Mouse (Mus musculus): ENCODE results near the gene Ltb4r1. TPM values are rescaled to one million over a fixed set of nuclear protein-coding genes. Genes with fewer than 3 reads are reported as not detected.

Gene Ltb4r1
- polyA plus RNA-seq (2015; fragmentation: Nextera tagmentation; extraction: Ambion mirVana), result 0.58 and 1.1 TPM in 2 replicates

DNA sequence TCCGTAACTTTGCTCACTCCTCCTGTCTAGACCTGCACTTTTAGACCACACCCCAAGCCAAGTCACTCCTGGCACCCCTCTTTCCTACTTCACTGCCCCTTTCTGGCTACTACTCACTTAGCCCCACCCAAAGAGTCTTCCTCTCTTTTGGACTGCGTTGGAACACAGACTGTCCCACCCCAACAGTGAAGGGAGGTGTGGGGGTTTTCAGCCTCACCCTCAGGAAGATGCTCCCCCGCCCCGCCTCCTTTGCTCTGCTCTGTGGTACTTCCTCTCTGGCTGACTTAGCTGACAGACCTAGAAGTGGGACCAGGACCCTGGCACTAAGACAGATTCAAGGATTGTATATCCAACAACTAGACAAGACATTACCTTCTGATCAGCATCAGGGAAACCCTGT is at the start of gene Ltb4r1:
Gene Ltb4r1 (plus strand): TSS at position 267 of the 400 bp plus-strand sequence.
- WGBS, result 64% methylated on average over 4 of the region's 4 CpGs
- Histone ChIP-seq H3K4me2 (no peak within 1 kb of the TSS), H3K27me3 (peaks cover 89% of the 10 kb centered on the region), H3K9me3 (no peaks in the 10 kb centered on the region), H3K27ac (no peak within 1 kb of the TSS), H3K36me3 (peaks cover 5% of the 10 kb centered on the region; the same call in 1 of the 2 replicates), H3K4me3 (no peak within 1 kb of the TSS), H3K4me1 (peaks cover 22% of the 10 kb centered on the region), H3K9ac (no peak within 1 kb of the TSS)
- ATAC-seq (ENCODE audit: insufficient number of reproducible peaks, insufficient read depth, low FRiP score, low TSS enrichment, low read depth), result no peak

DNA sequence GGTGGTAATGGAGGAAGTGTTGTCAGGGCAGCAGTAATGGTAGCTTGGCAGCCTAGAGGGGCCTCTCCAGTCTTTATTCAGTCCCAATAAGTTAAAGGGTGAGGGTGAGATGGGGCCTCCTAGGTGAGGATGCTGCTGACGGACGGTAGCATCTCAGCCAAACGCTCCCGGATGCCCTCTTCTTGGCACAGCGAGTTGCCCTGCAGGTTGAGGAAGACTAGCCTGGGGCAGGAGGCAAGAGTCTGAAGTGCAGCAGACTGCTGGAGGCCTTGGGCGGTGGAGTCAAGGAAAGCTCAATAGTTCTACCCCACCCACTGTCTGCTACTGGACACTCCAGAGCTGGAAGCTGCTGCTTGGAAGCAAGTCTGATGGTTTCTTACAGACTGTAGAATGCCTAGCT is 49.5 kb upstream of the Ltb4r1 start:
- Histone ChIP-seq H3K9ac (no peak overlapping the region), H3K9me3 (no peaks in the 10 kb centered on the region), H3K4me2 (no peak overlapping the region), H3K27ac (no peak overlapping the region), H3K27me3 (peaks cover 27% of the 10 kb centered on the region), H3K36me3 (peaks cover 35% of the 10 kb centered on the region), H3K4me3 (no peak overlapping the region), H3K4me1 (peaks cover 27% of the 10 kb centered on the region)
- WGBS, result 92% methylated on average over 6 of the region's 6 CpGs
- ATAC-seq (ENCODE audit: insufficient number of reproducible peaks, insufficient read depth, low FRiP score, low TSS enrichment, low read depth), result no peak

DNA sequence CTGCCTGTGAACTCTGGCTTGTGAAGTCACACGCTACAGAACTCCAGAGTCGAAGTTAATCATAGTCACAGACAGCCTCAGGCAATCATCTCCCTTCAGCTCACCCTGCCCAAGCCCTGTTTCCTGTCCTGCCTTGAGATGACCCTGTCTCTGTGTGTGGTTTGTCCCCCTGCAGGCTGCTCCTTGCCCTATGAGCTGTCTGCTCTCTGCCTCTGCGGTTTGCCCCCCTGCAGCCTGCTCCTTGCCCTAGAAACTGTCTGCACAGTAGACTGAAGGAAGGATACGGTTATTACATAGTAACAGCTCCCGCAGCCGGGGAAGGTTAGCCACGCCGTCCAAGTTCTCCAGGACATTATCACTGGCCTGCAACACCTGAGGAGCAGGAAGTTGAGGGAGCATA is 48.9 kb upstream of the Ltb4r1 start:
- peaks cover 24% of the 10 kb centered on the region for H3K27me3 ChIP-seq
- H3K4me2 ChIP-seq, result no peak overlapping the region
- no peak for ATAC-seq (ENCODE audit: insufficient number of reproducible peaks, insufficient read depth, low FRiP score, low TSS enrichment, low read depth)
- H3K9me3 ChIP-seq, result no peaks in the 10 kb centered on the region
- 46% methylated on average over 8 of the region's 8 CpGs for WGBS
- H3K36me3 ChIP-seq, result peaks cover 35% of the 10 kb centered on the region
- peaks cover 30% of the 10 kb centered on the region for H3K4me1 ChIP-seq
- no peak overlapping the region for H3K27ac ChIP-seq
- H3K4me3 ChIP-seq, result no peak overlapping the region
- H3K9ac ChIP-seq, result no peak overlapping the region

DNA sequence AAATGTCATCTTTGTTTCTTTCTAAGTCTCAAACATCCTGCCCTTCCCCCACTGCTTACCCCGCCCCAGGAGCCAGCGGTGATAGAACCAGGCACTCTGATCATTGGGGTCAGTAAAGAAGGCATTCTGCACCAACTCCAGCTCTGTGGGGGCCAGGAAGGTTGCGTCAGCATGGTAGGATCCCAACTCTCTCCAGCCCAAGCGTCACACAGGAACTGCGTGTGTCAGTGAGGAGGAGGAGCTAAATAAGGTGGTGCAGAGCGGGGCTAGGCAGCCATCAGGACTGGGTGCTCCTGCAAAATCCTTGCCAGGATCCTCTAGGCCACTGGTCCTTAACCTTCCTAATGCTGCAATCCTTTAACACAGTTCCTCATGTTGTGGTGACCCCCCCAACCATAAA is 46.0 kb upstream of the Ltb4r1 start:
- Histone ChIP-seq H3K27ac (no peak overlapping the region), H3K9ac (no peak overlapping the region)
- 87% methylated on average over 6 of the region's 6 CpGs for WGBS

DNA sequence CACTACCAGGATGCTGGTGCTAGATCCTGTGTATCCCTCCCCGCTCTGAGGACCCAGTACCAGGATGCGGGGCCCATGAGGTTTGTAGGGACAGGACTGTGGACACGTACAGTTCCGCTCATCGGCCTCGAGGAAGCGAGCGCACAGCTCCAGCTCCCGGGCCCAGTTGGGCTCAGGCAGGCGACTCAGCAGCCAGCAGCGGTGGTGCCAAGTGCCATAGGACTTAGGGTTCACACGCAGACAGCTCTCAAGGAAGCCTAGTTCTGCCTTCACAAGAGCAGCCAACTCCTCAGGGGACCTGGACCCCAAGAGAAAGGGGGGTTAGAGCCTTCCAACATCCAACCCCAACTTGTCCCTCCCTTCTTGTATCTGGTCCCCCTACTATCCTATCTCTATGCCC is 45.1 kb upstream of the Ltb4r1 start:
- H3K27me3 ChIP-seq, result no peaks in the 10 kb centered on the region
- no peak overlapping the region for H3K4me3 ChIP-seq
- peaks cover 9% of the 10 kb centered on the region for H3K4me1 ChIP-seq
- H3K27ac ChIP-seq, result no peak overlapping the region
- ATAC-seq (ENCODE audit: insufficient number of reproducible peaks, insufficient read depth, low FRiP score, low TSS enrichment, low read depth), result no peak
- H3K36me3 ChIP-seq, result peaks cover 35% of the 10 kb centered on the region
- 88% methylated on average over 12 of the region's 12 CpGs for WGBS
- H3K9ac ChIP-seq, result 0 out of 2 replicates have a peak overlapping the region, but pooled peaks have one; percentile 37
- no peaks in the 10 kb centered on the region for H3K9me3 ChIP-seq
- H3K4me2 ChIP-seq, result peak overlapping the region; percentile 74; the same call in 1 of the 2 replicates

More for the DNA sequence above, 46.0 kb upstream of the Ltb4r1 start:
- Histone ChIP-seq H3K4me3 (no peak overlapping the region), H3K4me2 (no peak overlapping the region), H3K27me3 (no peaks in the 10 kb centered on the region), H3K36me3 (peaks cover 35% of the 10 kb centered on the region), H3K4me1 (peaks cover 14% of the 10 kb centered on the region), H3K9me3 (no peaks in the 10 kb centered on the region)
- no peak for ATAC-seq (ENCODE audit: insufficient number of reproducible peaks, insufficient read depth, low FRiP score, low TSS enrichment, low read depth)

DNA sequence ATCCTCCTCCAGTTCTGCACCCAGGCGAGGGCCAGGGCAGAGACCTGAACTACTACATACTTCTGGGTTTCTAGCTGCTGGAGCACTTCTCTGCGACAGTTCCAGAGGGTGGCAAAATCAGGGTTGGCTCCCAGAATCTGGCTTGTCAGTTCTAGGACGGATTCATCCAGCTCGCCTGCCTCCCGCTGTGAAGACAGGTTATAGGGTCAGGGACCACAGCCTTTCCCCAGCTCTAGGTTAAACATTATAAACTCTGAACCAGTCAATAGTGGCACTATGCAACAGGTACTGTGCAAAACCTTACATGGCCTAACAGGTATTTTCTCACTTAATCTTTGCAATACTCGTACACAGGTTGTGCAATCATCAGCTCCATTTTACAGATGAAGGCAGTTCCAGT is 44.7 kb upstream of the Ltb4r1 start:
- Histone ChIP-seq H3K4me2 (peak overlapping the region; percentile 74), H3K36me3 (peaks cover 35% of the 10 kb centered on the region), H3K27ac (peak overlapping the region; percentile 71; the same call in 1 of the 2 replicates), H3K27me3 (no peaks in the 10 kb centered on the region), H3K9me3 (no peaks in the 10 kb centered on the region), H3K9ac (peak overlapping the region; percentile 79), H3K4me3 (peak overlapping the region; percentile 84), H3K4me1 (peaks cover 9% of the 10 kb centered on the region)
- ATAC-seq (ENCODE audit: insufficient number of reproducible peaks, insufficient read depth, low FRiP score, low TSS enrichment, low read depth), result no peak
- WGBS, result 78% methylated on average over 6 of the region's 6 CpGs

DNA sequence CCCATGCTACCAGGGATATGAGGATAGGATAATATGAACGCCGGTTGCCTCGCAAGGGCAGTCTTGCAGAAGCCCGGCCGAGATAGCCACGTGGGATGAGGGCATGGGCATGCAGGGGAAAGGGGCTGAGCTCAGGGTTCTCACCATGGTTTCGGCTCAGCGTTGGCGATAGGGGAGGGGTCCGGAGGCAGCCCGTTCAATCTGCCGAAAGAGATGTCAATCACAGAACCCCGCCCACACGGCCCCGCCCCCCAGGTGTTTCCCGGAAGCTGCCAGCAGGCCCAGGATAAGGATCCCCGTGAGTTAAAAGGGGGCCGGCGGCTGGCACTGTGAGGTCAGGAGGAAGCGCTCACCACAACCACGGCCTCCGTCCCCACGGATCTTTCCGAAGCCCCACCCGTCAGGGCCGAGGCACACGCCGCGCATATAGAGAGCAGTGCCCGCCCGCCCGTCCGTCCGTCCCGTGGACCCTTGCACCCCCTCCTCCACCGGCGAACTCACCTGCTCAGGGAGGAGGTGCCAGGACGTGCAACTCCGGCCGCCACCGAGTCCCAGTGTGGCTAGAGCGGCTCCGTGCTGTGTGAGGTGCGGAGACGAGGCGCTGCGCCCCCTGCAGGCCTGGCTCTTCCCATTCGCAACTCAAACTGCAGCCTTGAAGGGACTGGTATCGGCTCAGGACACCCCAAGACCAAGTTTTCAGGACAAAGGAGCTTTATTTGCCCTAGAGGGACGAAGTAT is 43.9 kb upstream of the Ltb4r1 start, which contains the start of gene Rabggta:
Gene Rabggta (minus strand): TSS at position 564 of the 738 bp plus-strand sequence.
- H3K4me3 ChIP-seq, result peak within 1 kb of the TSS; percentile 84
- peak within 1 kb of the TSS; percentile 74 for H3K4me2 ChIP-seq
- H3K9me3 ChIP-seq, result no peaks in the 10 kb centered on the region
- H3K9ac ChIP-seq, result peak within 1 kb of the TSS; percentile 79
- WGBS, result under 1% methylated on average over 50 of the region's 50 CpGs
- peak within 1 kb of the TSS; percentile 71 for H3K27ac ChIP-seq
- no peaks in the 10 kb centered on the region for H3K27me3 ChIP-seq
- H3K4me1 ChIP-seq, result peaks cover 9% of the 10 kb centered on the region
- H3K36me3 ChIP-seq, result peaks cover 27% of the 10 kb centered on the region
- ATAC-seq (ENCODE audit: insufficient number of reproducible peaks, insufficient read depth, low FRiP score, low TSS enrichment, low read depth), result peak; percentile 93

DNA sequence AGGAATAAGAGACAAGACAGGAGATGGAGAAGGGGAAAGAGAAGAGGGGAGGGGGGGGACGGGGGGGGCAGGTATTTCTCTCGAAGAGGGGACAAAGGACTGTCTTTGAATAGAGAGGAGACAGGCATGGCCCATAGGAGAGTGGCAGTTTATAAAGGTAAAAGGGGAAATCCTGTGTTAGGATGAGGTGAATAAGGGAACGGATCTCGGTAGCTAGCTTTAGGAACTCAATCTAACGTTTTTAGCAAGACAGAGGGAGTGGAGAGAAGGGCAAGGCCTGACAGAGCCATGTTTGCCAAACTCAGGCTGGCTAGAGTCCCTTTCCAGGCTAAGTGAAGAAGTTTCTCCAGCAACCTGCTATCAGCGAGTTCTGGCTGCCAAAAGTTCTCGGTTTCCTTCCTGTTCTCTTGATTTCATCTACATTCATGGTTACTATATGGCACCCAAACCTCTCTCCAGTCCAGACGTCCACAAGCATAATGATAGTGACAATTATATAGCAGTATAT is 43.3 kb upstream of the Ltb4r1 start:
- H3K9ac ChIP-seq, result peak overlapping the region; percentile 79
- H3K27me3 ChIP-seq, result no peaks in the 10 kb centered on the region
- 47% methylated on average over 8 of the region's 8 CpGs for WGBS
- ATAC-seq (ENCODE audit: insufficient number of reproducible peaks, insufficient read depth, low FRiP score, low TSS enrichment, low read depth), result no peak
- peaks cover 21% of the 10 kb centered on the region for H3K36me3 ChIP-seq
- peaks cover 9% of the 10 kb centered on the region for H3K4me1 ChIP-seq
- H3K27ac ChIP-seq, result peak overlapping the region; percentile 71; the same call in 1 of the 2 replicates
- H3K4me2 ChIP-seq, result peak overlapping the region; percentile 74
- H3K9me3 ChIP-seq, result no peaks in the 10 kb centered on the region
- peak overlapping the region; percentile 84 for H3K4me3 ChIP-seq

DNA sequence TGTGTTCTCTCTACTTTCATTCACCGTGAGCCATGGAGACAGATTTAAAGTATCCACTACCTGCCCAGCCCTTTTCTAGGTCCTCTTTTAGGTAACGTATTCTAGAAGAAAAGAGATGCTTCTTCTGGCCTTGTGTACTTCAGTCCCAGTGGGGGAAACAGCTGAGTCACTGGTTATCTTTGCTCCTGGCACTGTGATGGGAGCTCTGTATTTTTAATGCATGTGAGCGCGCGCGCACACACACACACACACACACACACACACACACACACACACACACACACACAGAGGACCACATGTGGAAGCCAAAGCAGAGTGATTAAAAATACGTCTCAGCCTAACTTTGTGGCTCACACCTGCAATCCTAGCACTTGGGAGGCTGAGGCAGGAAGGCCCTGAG is 42.3 kb upstream of the Ltb4r1 start:
- Histone ChIP-seq H3K27me3 (0 out of 2 replicates have a peak, but pooled peaks cover 3% of the 10 kb centered on the region), H3K4me3 (no peak overlapping the region), H3K9ac (no peak overlapping the region), H3K4me1 (peaks cover 9% of the 10 kb centered on the region), H3K36me3 (peaks cover 14% of the 10 kb centered on the region), H3K9me3 (no peaks in the 10 kb centered on the region), H3K4me2 (no peak overlapping the region), H3K27ac (no peak overlapping the region)
- no peak for ATAC-seq (ENCODE audit: insufficient number of reproducible peaks, insufficient read depth, low FRiP score, low TSS enrichment, low read depth)
- 90% methylated on average over 7 of the region's 7 CpGs for WGBS

DNA sequence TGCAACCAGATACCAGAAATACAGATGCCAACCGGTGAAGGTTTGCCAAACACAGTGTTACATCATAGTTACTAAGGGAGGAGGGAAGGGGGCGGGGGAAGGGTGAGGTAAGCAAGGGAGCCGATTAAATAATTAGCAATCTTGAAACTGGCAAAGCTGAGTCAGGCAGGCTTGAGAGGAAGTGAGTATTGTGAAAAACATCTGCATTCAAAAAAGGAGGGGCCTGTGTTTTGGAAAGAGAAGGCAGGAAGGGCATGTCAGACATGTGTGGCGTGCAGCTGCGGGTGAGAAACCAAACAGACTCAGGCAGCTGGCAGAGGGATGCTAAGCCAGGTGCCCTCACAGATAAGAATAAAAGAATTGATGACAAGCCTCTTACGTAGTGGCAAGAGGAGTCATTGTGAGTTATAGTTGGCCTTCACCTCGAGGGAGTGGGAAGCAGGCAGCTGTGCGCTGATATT is 41.3 kb upstream of the Ltb4r1 start:
- 62% methylated on average over 8 of the region's 8 CpGs for WGBS
- no peak overlapping the region for H3K9ac ChIP-seq
- H3K4me3 ChIP-seq, result no peak overlapping the region
- no peak overlapping the region for H3K4me2 ChIP-seq
- no peak overlapping the region for H3K27ac ChIP-seq
- peaks cover 9% of the 10 kb centered on the region for H3K4me1 ChIP-seq
- H3K36me3 ChIP-seq, result peaks cover 4% of the 10 kb centered on the region
- 0 out of 2 replicates have a peak, but pooled peaks cover 3% of the 10 kb centered on the region for H3K27me3 ChIP-seq
- no peak for ATAC-seq (ENCODE audit: insufficient number of reproducible peaks, insufficient read depth, low FRiP score, low TSS enrichment, low read depth)
- H3K9me3 ChIP-seq, result no peaks in the 10 kb centered on the region

DNA sequence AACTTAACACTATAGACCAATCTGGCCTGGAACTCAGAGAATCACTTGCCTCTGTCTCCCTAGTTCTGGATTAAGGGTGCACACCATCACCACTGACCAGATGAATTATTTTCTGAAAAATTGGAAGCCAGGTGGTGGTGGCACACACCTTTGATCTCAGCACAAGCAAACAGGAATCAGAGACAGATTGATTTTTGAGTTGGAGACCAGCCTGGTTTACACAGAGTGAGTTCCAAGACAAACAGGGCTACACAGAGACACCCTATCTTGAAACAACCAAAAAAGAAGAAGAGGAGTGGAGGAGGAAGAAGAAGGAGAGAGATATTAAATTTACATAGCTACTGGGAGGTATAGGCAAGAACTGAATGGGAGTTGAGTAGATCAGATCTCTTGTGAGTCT is 39.5 kb upstream of the Ltb4r1 start:
- no peak overlapping the region for H3K9ac ChIP-seq
- H3K27me3 ChIP-seq, result 0 out of 2 replicates have a peak, but pooled peaks cover 3% of the 10 kb centered on the region
- H3K4me1 ChIP-seq, result peaks cover 2% of the 10 kb centered on the region
- no peaks in the 10 kb centered on the region for H3K36me3 ChIP-seq
- H3K9me3 ChIP-seq, result no peaks in the 10 kb centered on the region
- H3K27ac ChIP-seq, result no peak overlapping the region
- no peak overlapping the region for H3K4me2 ChIP-seq
- ATAC-seq (ENCODE audit: insufficient number of reproducible peaks, insufficient read depth, low FRiP score, low TSS enrichment, low read depth), result no peak
- no peak overlapping the region for H3K4me3 ChIP-seq
